8 mouse cellular contexts compared by ENCODE assay signal in genomic region chr12:73793744-73794143, GRCm38 (mm10).
A peak's percentile ranks its signal among the peaks of the same experiment; 100 is the strongest.
DNase-seq lines count a peak whose midpoint lies in the region; ATAC-seq lines count a peak whose summit lies in the region.

No protein-coding gene starts in this region.

- H3K4me3 ChIP-seq in kidney, embryonic 15.5 days (replicated peaks): no peak overlapping the region
- no peak overlapping the region for H3K4me3 ChIP-seq in brown adipose tissue, adult 24 weeks (ENCODE audit: insufficient read depth, low read depth, low read length)
- H3K4me3 ChIP-seq in forebrain, embryonic 16.5 days (replicated peaks; ENCODE audit: low read length): no peak overlapping the region
- no peak overlapping the region for H3K4me3 ChIP-seq in liver, embryonic 16.5 days (ENCODE audit: low read depth, low read length)

- no peaks in the 10 kb centered on the region for H3K36me3 ChIP-seq in kidney, embryonic 15.5 days
- no peaks in the 10 kb centered on the region for H3K36me3 ChIP-seq in forebrain, embryonic 16.5 days (ENCODE audit: control insufficient read depth, insufficient read depth)
- no peaks in the 10 kb centered on the region for H3K36me3 ChIP-seq in liver, embryonic 16.5 days (ENCODE audit: control insufficient read depth, insufficient read depth)

- no peak overlapping the region for H3K9ac ChIP-seq in kidney, embryonic 15.5 days
- no peak overlapping the region for H3K9ac ChIP-seq in forebrain, embryonic 16.5 days (replicated peaks; ENCODE audit: low read depth, low read length)
- no peak overlapping the region for H3K9ac ChIP-seq in liver, embryonic 16.5 days (ENCODE audit: low read depth, low read length)

- H3K9me3 ChIP-seq in kidney, embryonic 15.5 days (replicated peaks): no peaks in the 10 kb centered on the region
- no peaks in the 10 kb centered on the region for H3K9me3 ChIP-seq in forebrain, embryonic 16.5 days (ENCODE audit: control insufficient read depth, low read length)
- H3K9me3 ChIP-seq in liver, embryonic 16.5 days (replicated peaks; ENCODE audit: control insufficient read depth, low read length): no peaks in the 10 kb centered on the region

- DNase-seq in kidney, adult 9 months: no peak
- DNase-seq in Muller cell, postnatal 12 days (ENCODE audit: inconsistent ontology term): no peak
- DNase-seq in layer of hippocampus, adult 8-10 months (ENCODE audit: low spot score in 2 of 2): no peak
- DNase-seq in layer of hippocampus, postnatal 14 days (ENCODE audit: low spot score in 2 of 2): no peak

- 14% methylated on average over 5 of the region's 5 CpGs for WGBS in kidney, embryonic 15.5 days
- WGBS in forebrain, embryonic 16.5 days: 9% methylated on average over 5 of the region's 5 CpGs
- WGBS in liver, embryonic 16.5 days (ENCODE audit: insufficient replicate concordance): 32% methylated on average over 5 of the region's 5 CpGs

- ATAC-seq in kidney, embryonic 15.5 days (replicated peaks; ENCODE audit: low FRiP score): 0 out of 2 replicates have a peak, but pooled peaks have one; percentile 24
- ATAC-seq in forebrain, embryonic 16.5 days: peak; percentile 59
- no peak for ATAC-seq in liver, embryonic 16.5 days (ENCODE audit: low read depth)

- H3K27me3 ChIP-seq in kidney, embryonic 15.5 days: no peaks in the 10 kb centered on the region
- H3K27me3 ChIP-seq in forebrain, embryonic 16.5 days (replicated peaks; ENCODE audit: control insufficient read depth, insufficient read depth, low read length): no peaks in the 10 kb centered on the region
- H3K27me3 ChIP-seq in liver, embryonic 16.5 days (ENCODE audit: control insufficient read depth, insufficient read depth, low read depth, low read length): no peaks in the 10 kb centered on the region

- peak overlapping the region; percentile 12 for H3K4me2 ChIP-seq in kidney, embryonic 15.5 days
- H3K4me2 ChIP-seq in forebrain, embryonic 16.5 days (ENCODE audit: low read length): no peak overlapping the region; the same call in 1 of the 2 replicates
- peak overlapping the region; percentile 45; the same call in 1 of the 2 replicates for H3K4me2 ChIP-seq in liver, embryonic 16.5 days (ENCODE audit: low read depth, low read length)

- peak overlapping the region; percentile 63 for H3K27ac ChIP-seq in kidney, embryonic 15.5 days
- H3K27ac ChIP-seq in brown adipose tissue, adult 24 weeks (replicated peaks; ENCODE audit: low read depth, low read length): peak overlapping the region; percentile 61
- no peak overlapping the region for H3K27ac ChIP-seq in forebrain, embryonic 16.5 days (ENCODE audit: low read length)
- H3K27ac ChIP-seq in liver, embryonic 16.5 days (ENCODE audit: low read length): no peak overlapping the region

- H3K4me1 ChIP-seq in kidney, embryonic 15.5 days: peaks cover 42% of the 10 kb centered on the region
- H3K4me1 ChIP-seq in brown adipose tissue, adult 24 weeks (ENCODE audit: control insufficient read depth, insufficient read depth, insufficient read length, low read length): peaks cover 23% of the 10 kb centered on the region
- H3K4me1 ChIP-seq in forebrain, embryonic 16.5 days (replicated peaks; ENCODE audit: control insufficient read depth, insufficient read depth, low read length): peaks cover 14% of the 10 kb centered on the region
- no peaks in the 10 kb centered on the region; the same call in 1 of the 2 replicates for H3K4me1 ChIP-seq in liver, embryonic 16.5 days (ENCODE audit: control insufficient read depth, low read depth, low read length)

Comparison
In these comparisons a context has a peak if more than half of its experiments do, and no peak if none do; other contexts are left out.
1. H3K27ac ChIP-seq: peak in kidney, embryonic 15.5 days (single experiment) and brown adipose tissue, adult 24 weeks (single experiment); none in forebrain, embryonic 16.5 days (single experiment) and liver, embryonic 16.5 days (single experiment).